Mouse (Mus musculus): ENCODE measurements around the gene Vmn2r67. TPM values are rescaled to one million over a fixed set of nuclear protein-coding genes. Genes with fewer than 3 reads are reported as not detected.
"Not testable (repeated sequence)": the region's sequence is repeated elsewhere in the genome, so short reads cannot be mapped to it uniquely, and the experiment has no call there.

Gene Vmn2r67
- polyA plus RNA-seq (2015; fragmentation: Nextera tagmentation; extraction: Ambion mirVana): not detected in 2 replicates

GRCm38 (mm10) chr7:85155898-85156297 lies at the start of gene Vmn2r67:
Gene Vmn2r67 (minus strand): TSS chr7:85155998.
- Histone ChIP-seq H3K9me3 (ENCODE audit: control insufficient read depth, low read length) (no peaks in the 10 kb centered on the region), H3K4me1 (replicated peaks; ENCODE audit: control insufficient read depth, insufficient read depth, low read length) (no peaks in the 10 kb centered on the region), H3K4me2 (ENCODE audit: low read length) (no peak within 1 kb of the TSS), H3K27ac (ENCODE audit: low read length) (no peak within 1 kb of the TSS), H3K36me3 (ENCODE audit: control insufficient read depth, insufficient read depth) (no peaks in the 10 kb centered on the region), H3K27me3 (replicated peaks; ENCODE audit: control insufficient read depth, insufficient read depth, low read length) (no peaks in the 10 kb centered on the region), H3K9ac (replicated peaks; ENCODE audit: low read depth, low read length) (no peak within 1 kb of the TSS), H3K4me3 (replicated peaks; ENCODE audit: low read length) (no peak within 1 kb of the TSS)
- ATAC-seq: no peak
- WGBS: 87% methylated on average over 3 of the region's 3 CpGs

GRCm38 (mm10) chr7:85104531-85104930 lies 51.3 kb downstream of the Vmn2r67 start:
- WGBS: 36% methylated on average over 2 of the region's 2 CpGs
- H3K4me3 ChIP-seq (replicated peaks; ENCODE audit: low read length); H3K27me3 ChIP-seq (replicated peaks; ENCODE audit: control insufficient read depth, insufficient read depth, low read length); H3K4me2 ChIP-seq (ENCODE audit: low read length); H3K9ac ChIP-seq (replicated peaks; ENCODE audit: low read depth, low read length); H3K36me3 ChIP-seq (ENCODE audit: control insufficient read depth, insufficient read depth); H3K9me3 ChIP-seq (ENCODE audit: control insufficient read depth, low read length); H3K4me1 ChIP-seq (replicated peaks; ENCODE audit: control insufficient read depth, insufficient read depth, low read length); ATAC-seq; H3K27ac ChIP-seq (ENCODE audit: low read length): not testable (repeated sequence)

Other genes with a start within 250 kb of the Vmn2r67 start
- not detected in 2 replicates for gene Vmn2r65, start 191.9 kb downstream of the Vmn2r67 start, polyA plus RNA-seq (2015; fragmentation: Nextera tagmentation; extraction: Ambion mirVana)
- gene Vmn2r66, start 143.7 kb downstream of the Vmn2r67 start, polyA plus RNA-seq (2015; fragmentation: Nextera tagmentation; extraction: Ambion mirVana): not detected in 2 replicates
- not detected in 2 replicates for gene Vmn2r68, start 81.8 kb upstream of the Vmn2r67 start, polyA plus RNA-seq (2015; fragmentation: Nextera tagmentation; extraction: Ambion mirVana)